Mouse (Mus musculus): ENCODE results near the gene Vmn1r177. TPM values are rescaled to one million over a fixed set of nuclear protein-coding genes. Genes with fewer than 3 reads are reported as not detected.
"Not testable (repeated sequence)": the region's sequence is repeated elsewhere in the genome, so short reads cannot be mapped to it uniquely, and the experiment has no call there.

The Vmn1r177 gene
- polyA plus RNA-seq (2012; fragmentation: generic; extraction: Trizol): not detected
- long read RNA-seq, experiment 1: 0 reads
- long read RNA-seq, experiment 2: 0 reads

DNA sequence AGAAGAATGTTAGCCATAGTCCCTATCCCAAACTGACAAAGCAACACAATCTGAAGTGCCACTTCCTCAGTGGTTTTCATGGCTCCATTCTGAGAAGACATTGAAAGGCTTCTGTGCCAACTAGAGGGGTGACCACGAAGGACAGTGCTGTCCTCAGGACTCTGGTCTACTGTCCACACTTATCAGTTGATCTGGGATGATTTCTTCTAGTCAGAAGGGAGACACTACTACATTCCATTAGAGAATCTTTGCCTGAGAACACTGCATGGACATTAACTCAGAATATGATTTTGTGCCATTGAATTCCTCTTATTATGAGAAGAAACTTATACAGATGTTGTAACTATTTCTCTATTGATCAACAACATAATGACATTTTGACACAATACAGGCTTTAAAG is at the start of gene Vmn1r177:
Gene Vmn1r177 (minus strand): TSS at position 101 of the 400 bp plus-strand sequence.
- not testable (repeated sequence) for H3K27me3 ChIP-seq (ENCODE audit: control insufficient read depth, insufficient read depth, insufficient read length); H3K36me3 ChIP-seq (ENCODE audit: control insufficient read depth, insufficient read depth); H3ac ChIP-seq (ENCODE audit: control insufficient read depth, insufficient read length, low read depth); H3K79me2 ChIP-seq (ENCODE audit: control insufficient read depth, insufficient read depth); H3K79me3 ChIP-seq (ENCODE audit: low read depth); H3K4me3 ChIP-seq (ENCODE audit: insufficient read depth, poor library complexity, severe bottlenecking)

DNA sequence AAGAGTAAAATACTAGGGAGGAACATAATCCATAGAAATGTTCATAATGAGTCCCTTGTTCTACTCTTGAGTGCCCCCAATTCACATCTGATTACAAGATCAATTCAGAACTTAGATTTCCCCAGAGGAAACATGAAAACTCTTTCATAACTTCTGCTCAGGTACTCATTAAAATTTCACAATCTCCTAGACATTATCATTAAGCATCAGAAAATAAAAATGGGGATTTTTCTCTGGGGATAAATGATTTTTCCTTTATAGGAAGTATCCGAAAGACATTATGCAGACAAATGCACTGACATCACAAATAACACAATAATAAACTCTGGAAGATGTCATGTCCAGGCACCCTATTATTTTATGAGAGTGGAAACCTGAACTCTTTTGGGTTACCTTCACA is 25.5 kb upstream of the Vmn1r177 start, which contains the start of gene Vmn1r178:
Gene Vmn1r178 (plus strand): TSS at position 301 of the 400 bp plus-strand sequence.
- Histone ChIP-seq H3K27me3 (ENCODE audit: control insufficient read depth, insufficient read depth, insufficient read length) (no peaks in the 10 kb centered on the region), H3ac (ENCODE audit: control insufficient read depth, insufficient read length, low read depth) (no peak within 1 kb of the TSS), H3K4me3 (ENCODE audit: insufficient read depth, poor library complexity, severe bottlenecking) (no peak within 1 kb of the TSS), H3K79me3 (ENCODE audit: low read depth) (no peaks in the 10 kb centered on the region), H3K36me3 (ENCODE audit: control insufficient read depth, insufficient read depth) (no peaks in the 10 kb centered on the region), H3K79me2 (ENCODE audit: control insufficient read depth, insufficient read depth) (no peaks in the 10 kb centered on the region)
- TF ChIP-seq FOSL1 (IDR thresholded peaks at IDR 0.05; ENCODE audit: insufficient read depth, low read length, poor library complexity, severe bottlenecking) (no peak), MYOD1 (IDR thresholded peaks at IDR 0.05; ENCODE audit: control insufficient read depth, insufficient read length, low read depth) (no peak), CTCF (IDR thresholded peaks at IDR 0.05; ENCODE audit: control insufficient read depth, insufficient read depth, insufficient read length) (no peak), MYOG (IDR thresholded peaks at IDR 0.05; ENCODE audit: control insufficient read depth, extremely low read depth, insufficient read length) (no peak), MAX (IDR thresholded peaks at IDR 0.05) (no peak), USF1 (IDR thresholded peaks at IDR 0.05; ENCODE audit: low read depth) (no peak), CEBPB (IDR thresholded peaks at IDR 0.05; ENCODE audit: low read depth) (no peak)

DNA sequence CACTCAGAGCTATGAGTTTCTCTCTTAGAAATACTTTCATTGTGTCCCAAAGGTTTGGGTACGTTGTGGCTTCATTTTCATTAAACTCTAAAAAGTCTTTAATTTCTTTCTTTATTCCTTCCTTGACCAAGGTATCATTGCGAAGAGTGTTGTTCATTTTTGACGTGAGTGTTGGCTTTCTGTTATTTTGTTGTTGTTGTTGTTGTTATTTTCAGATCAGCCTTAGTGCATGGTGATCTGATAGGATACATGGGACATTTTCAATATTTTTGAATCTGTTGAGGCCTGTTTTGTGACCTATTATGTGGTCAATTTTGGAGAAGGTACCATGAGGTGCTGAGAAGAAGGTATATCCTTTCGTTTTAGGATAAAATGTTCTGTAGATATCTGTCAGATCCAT is 10.7 kb upstream of the Vmn1r177 start:
- H3K27me3 ChIP-seq (ENCODE audit: control insufficient read depth, insufficient read depth, insufficient read length); H3K79me3 ChIP-seq (ENCODE audit: low read depth); H3K79me2 ChIP-seq (ENCODE audit: control insufficient read depth, insufficient read depth); H3ac ChIP-seq (ENCODE audit: control insufficient read depth, insufficient read length, low read depth); H3K4me3 ChIP-seq (ENCODE audit: insufficient read depth, poor library complexity, severe bottlenecking); H3K36me3 ChIP-seq (ENCODE audit: control insufficient read depth, insufficient read depth): not testable (repeated sequence)

DNA sequence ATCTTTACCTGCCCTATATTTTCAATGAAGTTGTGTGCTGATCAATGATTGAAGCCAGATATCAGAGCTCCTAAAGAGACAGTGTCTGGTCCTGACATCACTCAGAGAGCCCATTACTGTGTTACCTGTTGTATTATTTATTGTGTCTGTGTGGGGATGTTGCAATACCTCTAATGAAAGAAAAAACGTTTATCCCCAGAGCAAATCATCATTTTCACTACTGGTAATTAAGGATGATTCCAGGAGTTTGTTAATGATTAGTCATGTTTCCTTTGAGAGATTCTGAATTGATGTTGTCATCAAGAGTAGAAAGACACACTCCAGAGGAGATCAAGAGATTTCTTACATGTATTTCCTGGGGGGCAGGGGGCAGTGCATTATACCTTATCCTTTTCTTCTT is 29.0 kb downstream of the Vmn1r177 start, which contains the start of gene Vmn1r176:
Gene Vmn1r176 (minus strand): TSS at position 101 of the 400 bp plus-strand sequence.
- not testable (repeated sequence) for H3K27me3 ChIP-seq (ENCODE audit: control insufficient read depth, insufficient read depth, insufficient read length); H3K4me3 ChIP-seq (ENCODE audit: insufficient read depth, poor library complexity, severe bottlenecking); H3K79me2 ChIP-seq (ENCODE audit: control insufficient read depth, insufficient read depth); H3ac ChIP-seq (ENCODE audit: control insufficient read depth, insufficient read length, low read depth); H3K79me3 ChIP-seq (ENCODE audit: low read depth); H3K36me3 ChIP-seq (ENCODE audit: control insufficient read depth, insufficient read depth)

Other genes starting within 250 kb of the Vmn1r177 start
- not detected for gene Vmn1r171, start 235.7 kb downstream of the Vmn1r177 start, polyA plus RNA-seq (2012; fragmentation: generic; extraction: Trizol)
- not detected for gene Vmn1r172, start 208.1 kb downstream of the Vmn1r177 start, polyA plus RNA-seq (2012; fragmentation: generic; extraction: Trizol)
- gene Vmn1r173, start 165.7 kb downstream of the Vmn1r177 start, polyA plus RNA-seq (2012; fragmentation: generic; extraction: Trizol): not detected
- gene Vmn1r174, start 114.2 kb downstream of the Vmn1r177 start, polyA plus RNA-seq (2012; fragmentation: generic; extraction: Trizol): not detected
- not detected for gene Vmn1r175, start 55.8 kb downstream of the Vmn1r177 start, polyA plus RNA-seq (2012; fragmentation: generic; extraction: Trizol)
- gene Vmn1r176, start 29.1 kb downstream of the Vmn1r177 start, polyA plus RNA-seq (2012; fragmentation: generic; extraction: Trizol): not detected
- gene Vmn1r178, start 25.6 kb upstream of the Vmn1r177 start, polyA plus RNA-seq (2012; fragmentation: generic; extraction: Trizol): not detected
- not detected for gene Vmn1r179, start 60.5 kb upstream of the Vmn1r177 start, polyA plus RNA-seq (2012; fragmentation: generic; extraction: Trizol)
- gene Vmn1r180, start 84.2 kb upstream of the Vmn1r177 start, polyA plus RNA-seq (2012; fragmentation: generic; extraction: Trizol): not detected
- gene Vmn1r181, start 108.2 kb upstream of the Vmn1r177 start, polyA plus RNA-seq (2012; fragmentation: generic; extraction: Trizol): not detected
- gene V1rd19, start 135.2 kb upstream of the Vmn1r177 start, polyA plus RNA-seq (2012; fragmentation: generic; extraction: Trizol): not detected
- gene Vmn1r183, start 186.8 kb upstream of the Vmn1r177 start, polyA plus RNA-seq (2012; fragmentation: generic; extraction: Trizol): not detected
- 8.1 TPM for gene Zfp180, start 215.5 kb upstream of the Vmn1r177 start, polyA plus RNA-seq (2012; fragmentation: generic; extraction: Trizol)
- gene Zfp112, start 245.9 kb upstream of the Vmn1r177 start, polyA plus RNA-seq (2012; fragmentation: generic; extraction: Trizol): 0.48 TPM

Data from C2C12 (cell line).